Mouse (Mus musculus) spleen, adult 2 months (tissue): Measurements from ENCODE around the gene Znhit6. TPM values are rescaled to one million over a fixed set of nuclear protein-coding genes. Genes with fewer than 3 reads are reported as not detected.

ENCODE experiments used
- DNase-seq, 2 experiments: peaks; one replicate each; pipeline versions ENCODE4 v3.0.0 to v3.0.0-alpha.2; 2012 to 2021; ENCODE audit warnings: low spot score in 2 of 2, low read depth in 1 of 2
- H3K27ac ChIP-seq: fragments of 200-500 bp; 2 replicates; pipeline ENCODE4 v1.5.1; 2012; ENCODE audit warnings: low read length, inconsistent platforms; ENCODE audit not compliant: insufficient read depth
- H3K27me3 ChIP-seq: fragments of 200-500 bp; 2 replicates; pipeline ENCODE4 v1.6.1; 2012; ENCODE audit warnings: mild to moderate bottlenecking, moderate library complexity, low read length, inconsistent platforms; ENCODE audit not compliant: control insufficient read depth, insufficient read depth
- H3K36me3 ChIP-seq: fragments of 200-500 bp; 2 replicates; pipeline ENCODE4 v1.6.1; 2012; ENCODE audit warnings: mild to moderate bottlenecking, low read length, inconsistent platforms; ENCODE audit not compliant: control insufficient read depth, insufficient read depth
- H3K4me1 ChIP-seq: fragments of 200-500 bp; 2 replicates; pipeline ENCODE4 v1.6.1; 2011; ENCODE audit warnings: inconsistent platforms; ENCODE audit not compliant: control insufficient read depth, insufficient read depth, insufficient read length
- H3K4me3 ChIP-seq: fragments of 200-500 bp; 2 replicates; pipeline ENCODE4 v1.5.1; 2011; ENCODE audit warnings: mild to moderate bottlenecking, inconsistent platforms; ENCODE audit not compliant: insufficient read depth, insufficient read length; ENCODE audit errors: extremely low read depth
- CTCF ChIP-seq: fragments of 200-500 bp; IDR thresholded peaks from 2 replicates; pipeline ENCODE4 v1.5.1; 2011; ENCODE audit warnings: mild to moderate bottlenecking, inconsistent platforms; ENCODE audit not compliant: insufficient read depth, insufficient read length, insufficient replicate concordance; ENCODE audit errors: extremely low read depth
- POLR2A ChIP-seq: fragments of 200-500 bp; IDR thresholded peaks from 2 replicates; pipeline ENCODE4 v1.6.1; 2011; ENCODE audit warnings: low read depth, low read length, inconsistent platforms
- WGBS: fragments of 180-500 bp; shearing (Covaris S2); methylation state at CpG from one replicate; pipeline ENCODE4 v1.1.7; 2018; 5-methylcytosine and 5-hydroxymethylcytosine counted together
- polyA plus RNA-seq: library from polyadenylated mRNA; depleted of rRNA; stranded (reverse); fragments of >200 nt; gene quantifications from 2 replicates; pipeline ENCODE4 v1.2.3, GENCODE M21; 2012

The Znhit6 gene
- polyA plus RNA-seq, 1 experiment, result 2.5 TPM

GRCm38 (mm10) chr3:145590562-145590961, 14.6 kb downstream of the Znhit6 start:
- Histone ChIP-seq H3K4me1 (no peaks in the 10 kb centered on the region), H3K27me3 (no peaks in the 10 kb centered on the region), H3K36me3 (peaks cover 16% of the 10 kb centered on the region), H3K4me3 (no peak overlapping the region), H3K27ac (no peak overlapping the region)
- 74% methylated on average over 4 of the region's 4 CpGs for WGBS
- TF ChIP-seq CTCF (no peak), POLR2A (no peak)
- no peak for DNase-seq

DNA sequence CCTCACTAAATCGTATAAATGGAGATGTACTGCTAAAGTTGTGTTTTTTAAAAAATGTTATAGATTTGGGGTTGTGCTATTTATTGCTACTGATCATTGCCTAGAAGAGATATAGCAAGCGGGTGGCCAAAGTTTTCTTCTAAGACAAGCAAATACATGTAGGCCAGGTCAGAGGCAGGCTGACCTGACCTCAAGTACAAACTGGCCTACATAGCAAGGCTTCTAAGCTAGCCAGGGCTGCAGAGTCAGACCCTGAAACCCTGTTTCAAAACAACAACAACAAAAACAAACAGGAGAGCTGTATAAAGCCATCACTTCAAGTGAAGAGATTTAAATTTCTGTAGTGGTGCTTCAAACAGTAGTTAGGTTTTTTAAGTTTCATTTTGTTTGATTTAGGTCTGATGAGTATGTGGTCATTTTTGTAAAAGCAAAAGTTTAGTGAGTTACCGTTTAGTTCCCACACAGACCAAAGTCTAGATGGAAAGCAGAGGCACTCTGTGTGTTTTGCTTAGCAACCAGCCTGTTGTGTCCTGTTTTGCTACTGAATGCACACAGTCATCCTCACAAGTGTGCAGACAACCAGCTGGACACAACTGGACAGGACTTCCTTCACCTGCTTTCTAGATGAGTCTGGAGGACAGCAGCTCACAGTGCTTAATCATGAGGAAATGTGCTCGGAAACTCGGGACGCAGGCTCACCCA, 16.0 kb downstream of the Znhit6 start:
- no peak overlapping the region for H3K4me3 ChIP-seq
- no peaks in the 10 kb centered on the region for H3K4me1 ChIP-seq
- DNase-seq, result no peak
- no peak overlapping the region for H3K27ac ChIP-seq
- H3K27me3 ChIP-seq, result no peaks in the 10 kb centered on the region
- no peak for TF ChIP-seq POLR2A
- TF ChIP-seq CTCF, result no peak
- 89% methylated on average over 6 of the region's 6 CpGs for WGBS
- peaks cover 12% of the 10 kb centered on the region for H3K36me3 ChIP-seq

DNA sequence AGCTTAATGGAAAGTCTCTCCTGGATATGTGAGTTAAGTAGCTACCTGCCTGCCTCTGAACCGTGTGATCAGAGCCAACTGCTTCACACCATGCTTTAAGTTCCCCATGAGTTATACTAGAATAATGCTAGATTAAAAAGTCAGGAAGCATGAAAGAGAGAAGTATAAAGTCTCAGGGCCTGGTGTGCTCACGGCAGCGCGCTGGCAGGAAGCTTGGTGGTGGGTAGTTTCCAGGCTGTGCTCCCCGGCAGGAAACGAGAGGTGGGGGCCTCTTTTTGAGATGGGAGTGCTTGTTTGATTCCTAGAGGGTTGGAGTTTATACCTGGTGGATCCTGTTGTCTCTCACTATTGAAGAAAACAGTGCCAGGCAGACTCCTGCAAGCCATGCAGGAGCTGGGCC, 19.3 kb downstream of the Znhit6 start:
- H3K27me3 ChIP-seq, result no peaks in the 10 kb centered on the region
- H3K36me3 ChIP-seq, result peaks cover 13% of the 10 kb centered on the region
- TF ChIP-seq CTCF (no peak), POLR2A (no peak)
- H3K4me3 ChIP-seq, result no peak overlapping the region
- no peak overlapping the region for H3K27ac ChIP-seq
- no peak for DNase-seq
- WGBS, result 28% methylated on average over 6 of the region's 6 CpGs
- no peaks in the 10 kb centered on the region for H3K4me1 ChIP-seq

GRCm38 (mm10) chr3:145599059-145599458, 23.1 kb downstream of the Znhit6 start:
- peaks cover 17% of the 10 kb centered on the region for H3K36me3 ChIP-seq
- TF ChIP-seq CTCF (no peak), POLR2A (no peak)
- DNase-seq, result no peak
- no peaks in the 10 kb centered on the region for H3K27me3 ChIP-seq
- H3K27ac ChIP-seq, result no peak overlapping the region
- H3K4me1 ChIP-seq, result no peaks in the 10 kb centered on the region
- H3K4me3 ChIP-seq, result no peak overlapping the region
- WGBS, result 91% methylated on average over 7 of the region's 7 CpGs

GRCm38 (mm10) chr3:145600801-145601200, 24.8 kb downstream of the Znhit6 start:
- H3K4me3 ChIP-seq, result no peak overlapping the region
- H3K27me3 ChIP-seq, result no peaks in the 10 kb centered on the region
- H3K27ac ChIP-seq, result no peak overlapping the region
- TF ChIP-seq POLR2A (no peak), CTCF (no peak)
- no peaks in the 10 kb centered on the region for H3K4me1 ChIP-seq
- WGBS, result 88% methylated on average over 6 of the region's 6 CpGs
- peaks cover 18% of the 10 kb centered on the region for H3K36me3 ChIP-seq
- no peak for DNase-seq

DNA sequence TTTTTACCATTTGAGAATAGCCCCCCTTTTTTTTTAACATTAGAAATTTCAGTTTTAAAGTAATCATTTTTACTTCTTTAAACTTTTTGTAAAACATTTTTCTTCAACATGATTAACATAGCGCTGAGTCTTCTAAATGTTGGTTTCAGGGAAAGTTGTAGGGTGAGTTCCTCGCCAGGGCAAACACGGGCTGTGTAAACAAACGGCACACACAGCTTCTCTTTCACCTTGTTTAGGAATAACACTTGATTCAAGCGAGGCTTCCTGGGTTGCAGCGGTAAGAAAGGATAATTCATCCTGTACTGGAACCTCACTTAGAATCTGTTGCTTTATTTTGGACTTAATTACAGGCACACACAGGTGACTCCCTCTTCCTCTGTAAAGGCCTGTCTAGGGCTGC, 25.3 kb downstream of the Znhit6 start:
- DNase-seq, result no peak
- Histone ChIP-seq H3K27ac (no peak overlapping the region), H3K4me3 (no peak overlapping the region), H3K36me3 (peaks cover 16% of the 10 kb centered on the region), H3K4me1 (no peaks in the 10 kb centered on the region), H3K27me3 (no peaks in the 10 kb centered on the region)
- TF ChIP-seq POLR2A (no peak), CTCF (no peak)
- WGBS, result 90% methylated on average over 6 of the region's 6 CpGs

DNA sequence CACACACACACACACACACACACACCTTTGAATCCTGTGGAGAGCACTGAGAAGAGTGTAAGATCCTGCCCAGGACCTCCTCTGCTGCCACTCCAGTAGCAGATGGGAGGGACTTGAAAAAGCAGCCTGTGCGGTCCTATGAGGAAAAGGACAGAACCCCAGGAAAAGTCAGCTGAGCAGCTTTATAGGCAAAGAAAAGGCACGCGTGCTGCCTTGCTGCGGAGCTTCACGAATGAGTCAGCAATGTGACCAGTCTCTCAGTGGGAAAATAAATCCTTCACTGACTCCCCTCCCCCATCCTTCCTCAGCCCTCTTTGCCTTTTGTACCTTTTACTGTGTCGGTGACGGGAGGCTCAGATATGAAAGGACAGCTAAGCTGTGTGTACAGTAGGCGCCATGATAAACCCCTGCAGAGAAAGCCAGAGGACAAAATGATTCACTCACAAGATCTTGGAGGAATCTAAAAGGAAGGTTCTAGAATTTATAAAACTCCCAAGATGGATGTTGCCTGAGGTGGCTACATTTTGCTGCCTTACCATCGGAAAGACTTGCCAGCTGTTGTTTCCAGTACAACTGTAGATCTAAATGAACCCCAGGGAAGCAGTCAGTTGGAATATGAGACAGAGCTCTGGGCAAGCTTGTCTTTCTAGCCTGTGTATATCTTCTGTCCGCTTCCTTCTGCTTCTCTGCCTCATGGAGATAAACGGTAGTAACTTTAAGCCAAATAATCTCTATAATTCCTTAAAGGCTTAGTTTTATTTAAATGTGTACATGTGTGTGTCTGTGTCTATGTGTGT, 26.6 kb downstream of the Znhit6 start:
- Histone ChIP-seq H3K27me3 (no peaks in the 10 kb centered on the region), H3K27ac (no peak overlapping the region), H3K4me3 (no peak overlapping the region), H3K4me1 (no peaks in the 10 kb centered on the region), H3K36me3 (peaks cover 16% of the 10 kb centered on the region)
- TF ChIP-seq CTCF (no peak), POLR2A (no peak)
- 73% methylated on average over 11 of the region's 11 CpGs for WGBS
- DNase-seq, result no peak
